Mouse (Mus musculus): ENCODE measurements at regions not wholly inside any gene's neighbourhood (a gene's known extent, or its start where the extent isn't known, plus 50 kb on each side); places are given as distances from the start of the nearest gene placed in this dataset.

GRCm38 (mm10) chr1:144436617-144437016, 130.8 kb downstream of the Rgs21 start:
- TF ChIP-seq CTCF (IDR thresholded peaks at IDR 0.05; ENCODE audit: control insufficient read depth, insufficient read depth, insufficient read length), result no peak
- no peak for TF ChIP-seq USF1 (IDR thresholded peaks at IDR 0.05; ENCODE audit: low read depth)
- no peak for TF ChIP-seq MYOG (IDR thresholded peaks at IDR 0.05; ENCODE audit: control insufficient read depth, extremely low read depth, insufficient read length)
- TF ChIP-seq MYOD1 (IDR thresholded peaks at IDR 0.05; ENCODE audit: control insufficient read depth, insufficient read length, low read depth), result no peak
- no peak for TF ChIP-seq MAX (IDR thresholded peaks at IDR 0.05)
- no peak for TF ChIP-seq FOSL1 (IDR thresholded peaks at IDR 0.05; ENCODE audit: insufficient read depth, low read length, poor library complexity, severe bottlenecking)
